Comparison of ENCODE assay signal across 23 mouse cellular contexts in the genomic region with DNA sequence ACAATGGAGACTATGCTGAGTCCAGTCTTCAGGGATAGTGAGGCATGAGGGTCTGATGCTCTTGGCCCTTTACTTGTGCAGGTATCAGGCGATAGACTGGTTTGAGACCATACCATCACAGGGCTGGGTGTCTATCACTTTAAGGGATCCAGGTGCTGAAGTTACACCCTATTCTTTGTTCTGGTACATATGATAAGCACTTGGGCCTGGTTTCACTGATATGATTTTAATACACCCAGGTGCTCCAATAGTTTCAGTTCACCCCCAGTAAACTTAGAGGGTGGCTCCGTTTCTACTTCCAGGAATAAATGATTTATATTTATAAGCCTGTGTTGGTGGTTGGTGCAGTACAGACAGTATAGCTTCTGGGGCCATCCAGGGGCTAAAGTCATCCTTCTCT.
"Had no signal": no experiment of that assay in that cellular context is flagged by ENCODE, and none has a peak within 500 bp of the region (broad histone marks: within the 10 kb centered on the region; RNA-seq: fewer than 3 reads in every experiment).

No protein-coding gene starts in this region.

- H3K27me3 ChIP-seq: heart, embryonic 13.5 days; heart, embryonic 15.5 days; hindbrain, embryonic 13.5 days; hindbrain, embryonic 15.5 days; kidney, embryonic 15.5 days; limb, embryonic 12.5 days; liver, embryonic 13.5 days had no signal

- ATAC-seq: hindbrain, postnatal 0 days had no signal

- H3K36me3 ChIP-seq: heart, embryonic 13.5 days; heart, embryonic 15.5 days; hindbrain, embryonic 13.5 days; hindbrain, embryonic 15.5 days; kidney, embryonic 15.5 days; limb, embryonic 10.5 days; limb, embryonic 12.5 days; liver, embryonic 13.5 days had no signal

- H3K9ac ChIP-seq: heart, embryonic 13.5 days; heart, embryonic 15.5 days; hindbrain, embryonic 13.5 days; hindbrain, embryonic 15.5 days; kidney, embryonic 15.5 days; limb, embryonic 12.5 days; liver, embryonic 13.5 days had no signal

- DNase-seq: gastrocnemius, postnatal 14 days; gastrocnemius, postnatal 36 days; heart, adult 2 months; heart, postnatal 14 days; heart, postnatal 36 days; kidney, adult 11 months; kidney, postnatal 14 days; kidney, postnatal 36 days; liver; liver, embryonic 13.5 days had no signal

- H3K27ac ChIP-seq: heart, adult 2 months; heart, embryonic 13.5 days; heart, embryonic 15.5 days; hindbrain, embryonic 13.5 days; hindbrain, embryonic 15.5 days; hindbrain, postnatal 0 days; kidney, embryonic 15.5 days; kidney, postnatal 0 days; layer of hippocampus, adult 2 months; left cerebral cortex, adult 2 months; limb, embryonic 10.5 days; limb, embryonic 12.5 days; liver, embryonic 13.5 days had no signal

- H3K4me1 ChIP-seq: heart, embryonic 13.5 days; heart, embryonic 15.5 days; hindbrain, embryonic 13.5 days; hindbrain, embryonic 15.5 days; kidney, embryonic 15.5 days; limb, embryonic 10.5 days; limb, embryonic 12.5 days; liver, embryonic 13.5 days had no signal

- H3K4me2 ChIP-seq: heart, embryonic 11.5 days; heart, embryonic 13.5 days; heart, embryonic 15.5 days; hindbrain, embryonic 13.5 days; hindbrain, embryonic 15.5 days; kidney, embryonic 15.5 days; limb, embryonic 12.5 days; liver, embryonic 11.5 days; liver, embryonic 13.5 days had no signal

- H3K4me3 ChIP-seq: heart, adult 2 months; heart, embryonic 13.5 days; heart, embryonic 15.5 days; hindbrain, embryonic 13.5 days; hindbrain, embryonic 15.5 days; kidney, embryonic 15.5 days; layer of hippocampus, adult 2 months; left cerebral cortex, adult 2 months; limb, embryonic 10.5 days; limb, embryonic 12.5 days; liver, embryonic 13.5 days had no signal

- H3K9me3 ChIP-seq: heart, embryonic 15.5 days; hindbrain, embryonic 13.5 days; hindbrain, embryonic 15.5 days; limb, embryonic 10.5 days; limb, embryonic 12.5 days; liver, embryonic 13.5 days had no signal
